Mouse (Mus musculus) cerebellum, adult (tissue): ENCODE measurements around the gene Nacc2.

Source experiments
- ATAC-seq: cut with Nextera tagmentation; 2 replicates; pipeline ENCODE4 v1.9.2; 2017; ENCODE audit warnings: mild to moderate bottlenecking, moderate library complexity, mixed read lengths; ENCODE audit not compliant: insufficient number of reproducible peaks, low FRiP score, low TSS enrichment

Nacc2 gene

GRCm38 (mm10) chr2:26019923-26020322, 103.1 kb downstream of the Nacc2 start:
- no peak for ATAC-seq

- no peak for ATAC-seq
These were observed 105.7 kb downstream of the Nacc2 start for GRCm38 (mm10) chr2:26017326-26017725.

- no peak for ATAC-seq
These were observed 109.3 kb downstream of the Nacc2 start for GRCm38 (mm10) chr2:26013674-26014073.

GRCm38 (mm10) chr2:26011420-26011819, 111.6 kb downstream of the Nacc2 start:
- ATAC-seq: no peak
